Mouse (Mus musculus): Measurements from ENCODE around the gene Akr1e1.
"Not testable (repeated sequence)": the region's sequence is repeated elsewhere in the genome, so short reads cannot be mapped to it uniquely, and the experiment has no call there.

Gene Akr1e1

GRCm38 (mm10) chr13:4608961-4609409 lies at the start of gene Akr1e1:
Gene Akr1e1, minus strand, starts transcription at chr13:4609174.
- peak; percentile 83 for DNase-seq (ENCODE audit: low read depth)

- no peak for DNase-seq (ENCODE audit: low read depth)
These were observed 49.4 kb upstream of the Akr1e1 start for GRCm38 (mm10) chr13:4658346-4658745.

DNA sequence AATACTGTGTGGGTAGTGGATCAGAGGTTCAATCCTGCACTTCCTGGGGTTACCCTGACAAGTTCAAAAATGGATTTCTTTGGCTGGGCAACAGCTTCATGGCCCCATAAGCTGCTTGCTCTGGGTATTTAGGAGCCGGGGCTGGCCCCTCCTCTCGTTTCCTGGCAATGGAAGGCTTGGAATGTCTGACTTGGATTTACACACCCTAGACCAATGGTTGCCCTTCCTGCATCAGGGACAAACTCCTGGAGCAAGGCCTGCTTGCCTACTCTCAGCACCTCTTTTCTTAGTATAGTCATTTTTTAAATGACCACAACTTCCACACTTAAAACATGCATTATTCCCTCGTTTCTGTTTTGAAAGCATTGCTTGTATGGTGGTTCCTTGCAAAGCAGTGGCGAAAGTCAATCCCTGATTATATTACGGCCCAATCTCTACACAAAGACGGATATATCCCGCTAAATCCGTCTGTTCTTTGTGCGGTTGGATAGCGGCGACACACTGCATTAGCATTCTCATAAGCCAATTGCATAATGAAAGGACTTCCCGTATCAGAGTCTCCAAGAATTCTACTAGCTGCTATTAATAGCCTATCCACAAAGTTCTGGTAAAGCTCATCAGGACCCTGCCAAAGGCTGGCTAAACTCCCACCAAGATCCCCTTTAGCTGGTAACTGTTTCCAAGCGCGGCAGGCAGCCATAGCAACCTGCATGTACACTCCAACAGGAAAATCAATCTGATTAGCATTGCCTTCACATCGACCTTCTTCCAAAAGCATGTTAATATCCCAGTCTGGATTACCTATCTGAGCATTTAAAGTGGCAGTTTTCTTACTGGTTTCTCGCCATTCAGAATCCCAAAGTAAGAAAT lies 47.5 kb upstream of the Akr1e1 start:
- DNase-seq (ENCODE audit: low read depth) = no peak

- no peak for DNase-seq (ENCODE audit: low read depth)
These were observed 41.2 kb upstream of the Akr1e1 start for GRCm38 (mm10) chr13:4650190-4650589.

DNA sequence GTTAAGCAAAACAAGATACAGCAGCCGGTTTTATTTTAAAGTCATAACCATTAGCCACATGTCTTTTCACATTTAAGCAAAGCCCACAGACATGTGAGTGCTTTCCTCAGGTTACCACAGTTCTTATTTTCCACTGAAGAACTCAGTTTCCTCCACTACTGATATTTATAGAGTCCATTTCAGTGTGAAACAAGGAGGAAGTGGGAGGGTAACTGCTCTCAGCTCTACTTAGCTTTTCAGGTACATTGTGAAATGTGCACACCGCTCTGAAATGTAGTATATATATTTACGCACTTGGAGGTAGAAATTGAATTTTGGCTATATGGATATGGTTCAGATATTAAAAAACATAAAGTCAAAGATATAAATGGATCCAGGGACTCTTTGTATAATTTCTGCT lies 36.3 kb upstream of the Akr1e1 start:
- no peak for DNase-seq (ENCODE audit: low read depth)

- peak; percentile 54 for DNase-seq (ENCODE audit: low read depth)
These were observed 1.9 kb upstream of the Akr1e1 start for GRCm38 (mm10) chr13:4610902-4611301.

GRCm38 (mm10) chr13:4608530-4608929 lies 444 bp downstream of the Akr1e1 start:
- DNase-seq (ENCODE audit: low read depth) = no peak

- no peak for DNase-seq (ENCODE audit: low read depth)
These were observed 2.2 kb downstream of the Akr1e1 start for GRCm38 (mm10) chr13:4606821-4607220.

DNA sequence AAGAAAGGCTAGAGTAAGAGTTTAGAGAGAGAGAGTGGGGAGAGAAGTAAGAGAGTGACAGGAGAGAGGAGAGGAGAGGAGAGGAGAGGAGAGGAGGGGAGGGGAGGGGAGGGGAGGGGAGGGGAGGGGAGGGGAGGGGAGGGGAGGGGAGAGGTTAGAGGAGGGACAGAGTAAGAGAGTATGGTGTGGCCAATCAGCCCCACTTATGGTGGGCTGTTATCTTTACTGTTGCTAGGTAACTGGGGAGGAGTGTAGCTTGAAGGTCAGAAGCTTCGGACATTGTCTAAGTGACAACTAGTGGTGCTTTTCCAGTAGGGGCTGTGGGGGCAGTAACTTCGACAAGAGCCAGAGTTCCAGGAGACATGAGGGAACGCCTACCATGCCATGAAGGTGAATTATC lies 5.5 kb downstream of the Akr1e1 start:
- DNase-seq (ENCODE audit: low read depth) = not testable (repeated sequence)

DNA sequence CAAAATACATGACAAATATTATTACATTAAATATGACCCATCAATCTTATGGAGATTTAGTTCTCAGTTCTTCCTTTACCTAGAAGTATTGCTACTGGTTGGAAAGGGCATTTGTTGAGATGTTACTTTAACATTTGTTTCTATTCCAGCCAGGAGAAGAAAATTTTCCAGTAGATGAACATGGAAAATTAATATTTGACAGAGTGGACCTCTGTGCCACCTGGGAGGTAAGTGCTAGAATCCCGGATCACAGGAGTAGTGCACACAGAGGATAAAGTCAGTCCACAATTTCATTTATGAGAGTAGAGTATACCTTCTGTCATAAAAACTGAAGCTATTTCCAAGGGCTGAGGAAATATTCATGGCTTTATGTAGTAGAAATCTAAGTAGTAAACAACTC lies 32.1 kb downstream of the Akr1e1 start:
- no peak for DNase-seq (ENCODE audit: low read depth)

- DNase-seq (ENCODE audit: low read depth) = no peak
These were observed 35.1 kb downstream of the Akr1e1 start, which contains the start of gene Akr1c21 for GRCm38 (mm10) chr13:4573871-4574270. Gene Akr1c21, plus strand, starts transcription at chr13:4574075.

GRCm38 (mm10) chr13:4565996-4566395 lies 43.0 kb downstream of the Akr1e1 start:
- no peak for DNase-seq (ENCODE audit: low read depth)

- DNase-seq (ENCODE audit: low read depth) = no peak
These were observed 48.5 kb downstream of the Akr1e1 start for GRCm38 (mm10) chr13:4560500-4560899.

GRCm38 (mm10) chr13:4559143-4559542 lies 49.8 kb downstream of the Akr1e1 start:
- no peak for DNase-seq (ENCODE audit: low read depth)

Measured in induced T-regulatory cell, adult 2 months (primary cell).